Mouse (Mus musculus) CH12.LX (cell line): ENCODE results near the gene Plekha7. TPM values are rescaled to one million over a fixed set of nuclear protein-coding genes. Genes with fewer than 3 reads are reported as not detected.

Experiments used
- DNase-seq: peaks from one replicate; pipeline ENCODE4 v3.0.0-alpha.2; 2013; ENCODE audit errors: extremely low read depth
- H3K27ac ChIP-seq: 2 replicates; pipeline ENCODE4 v1.5.1; 2012; ENCODE audit warnings: low read depth, mild to moderate bottlenecking, control low read depth, moderate library complexity; ENCODE audit not compliant: insufficient read depth
- H3K27me3 ChIP-seq: replicated peaks from 2 replicates; pipeline ENCODE3; 2012; ENCODE audit warnings: inconsistent platforms
- H3K36me3 ChIP-seq, 2 experiments: replicated peaks in 1 of 2; 2 replicates each; pipeline versions ENCODE3 to v1.6.1; 2012; ENCODE audit warnings: inconsistent platforms in 1 of 2, low read length in 1 of 2, mild to moderate bottlenecking in 1 of 2, mixed read lengths in 1 of 2, moderate library complexity in 1 of 2; ENCODE audit not compliant: control insufficient read depth in 1 of 2, insufficient read depth in 1 of 2
- H3K4me1 ChIP-seq, 2 experiments: 2 replicates each; pipeline ENCODE4 v1.6.1; 2012; ENCODE audit warnings: inconsistent platforms in 1 of 2, moderate library complexity in 1 of 2; ENCODE audit not compliant: insufficient read depth in 2 of 2, control insufficient read depth in 1 of 2
- H3K4me2 ChIP-seq: 2 replicates; pipeline ENCODE4 v1.6.1; 2012; ENCODE audit warnings: low read depth, mild to moderate bottlenecking, control low read depth; ENCODE audit not compliant: poor library complexity, insufficient read depth, severe bottlenecking
- H3K4me3 ChIP-seq, 3 experiments: fragments of 150-350 bp in 1 of 3; sonication (generic) in 1 of 3; replicated peaks in 1 of 3; 2 replicates each; pipeline versions ENCODE3 to v1.5.1; 2011 to 2012; ENCODE audit warnings: low read depth in 2 of 3, low read length in 2 of 3, mild to moderate bottlenecking in 2 of 3, moderate library complexity in 2 of 3, control low read depth in 1 of 3, improper control_type of control experiment in 1 of 3, inconsistent platforms in 1 of 3, mixed read lengths in 1 of 3; ENCODE audit not compliant: poor library complexity in 1 of 3
- H3K79me2 ChIP-seq: replicated peaks from 2 replicates; pipeline ENCODE4 v1.6.1; 2012; ENCODE audit warnings: mild to moderate bottlenecking, moderate library complexity; ENCODE audit not compliant: control insufficient read depth, poor library complexity, insufficient read depth, severe bottlenecking; ENCODE audit errors: extremely low read depth
- H3K9ac ChIP-seq: 2 replicates; pipeline ENCODE4 v1.6.1; 2012; ENCODE audit warnings: low read depth, mild to moderate bottlenecking, control low read depth, moderate library complexity; ENCODE audit not compliant: insufficient read depth
- H3K9me3 ChIP-seq: replicated peaks from 2 replicates; pipeline ENCODE3; 2012; ENCODE audit warnings: low read length, inconsistent platforms, mixed read lengths
- BHLHE40 ChIP-seq: IDR thresholded peaks from 2 replicates; pipeline ENCODE4 v1.6.1; 2011; ENCODE audit warnings: mild to moderate bottlenecking, low read depth, low read length, improper control_type of control experiment
- E2F4 ChIP-seq: IDR thresholded peaks from 2 replicates; pipeline ENCODE4 v1.6.1; 2011; ENCODE audit warnings: low read depth, low read length, improper control_type of control experiment; ENCODE audit not compliant: insufficient replicate concordance
- EP300 ChIP-seq: IDR thresholded peaks from 2 replicates; pipeline ENCODE4 v1.6.1; 2011; ENCODE audit warnings: low read length, improper control_type of control experiment
- ETS1 ChIP-seq: conservative IDR thresholded peaks from 2 replicates; pipeline ENCODE4 v1.6.1; 2012; ENCODE audit warnings: low read depth, mild to moderate bottlenecking, inconsistent platforms, low read length, improper control_type of control experiment, moderate library complexity
- GABPA ChIP-seq: IDR thresholded peaks from 2 replicates; pipeline ENCODE4 v1.6.1; 2012; ENCODE audit warnings: low read depth, low read length, improper control_type of control experiment, inconsistent platforms; ENCODE audit not compliant: insufficient replicate concordance
- IRF4 ChIP-seq: IDR thresholded peaks from 2 replicates; pipeline ENCODE4 v1.6.1; 2014; ENCODE audit warnings: low read depth, mild to moderate bottlenecking, inconsistent platforms, low read length, improper control_type of control experiment
- JUND ChIP-seq: conservative IDR thresholded peaks from 2 replicates; pipeline ENCODE4 v1.6.1; 2011; ENCODE audit warnings: low read depth, low read length, improper control_type of control experiment
- MAX ChIP-seq: IDR thresholded peaks from 2 replicates; pipeline ENCODE4 v1.6.1; 2011; ENCODE audit warnings: low read length, improper control_type of control experiment
- MAZ ChIP-seq: IDR thresholded peaks from 2 replicates; pipeline ENCODE4 v1.6.1; 2012; ENCODE audit warnings: low read depth, mild to moderate bottlenecking, inconsistent platforms, low read length, improper control_type of control experiment, moderate library complexity
- MEF2A ChIP-seq: IDR thresholded peaks from 2 replicates; pipeline ENCODE4 v1.6.1; 2014; ENCODE audit warnings: low read depth, mild to moderate bottlenecking, inconsistent platforms, low read length, improper control_type of control experiment, borderline replicate concordance
- MXI1 ChIP-seq: IDR thresholded peaks from 2 replicates; pipeline ENCODE4 v1.6.1; 2011; ENCODE audit warnings: mild to moderate bottlenecking, low read depth, low read length, improper control_type of control experiment
- NELFE ChIP-seq: IDR thresholded peaks from 2 replicates; pipeline ENCODE4 v1.6.1; 2011; ENCODE audit warnings: low read depth, low read length, improper control_type of control experiment
- PAX5 ChIP-seq: IDR thresholded peaks from 2 replicates; pipeline ENCODE4 v1.6.1; 2012; ENCODE audit warnings: low read length, inconsistent platforms, mixed read lengths
- SIN3A ChIP-seq: IDR thresholded peaks from 2 replicates; pipeline ENCODE4 v1.6.1; 2012; ENCODE audit warnings: low read length, improper control_type of control experiment, inconsistent platforms
- SMC3 ChIP-seq: IDR thresholded peaks from 2 replicates; pipeline ENCODE4 v1.6.1; 2011; ENCODE audit warnings: low read depth, low read length, improper control_type of control experiment
- TBP ChIP-seq: conservative IDR thresholded peaks from 2 replicates; pipeline ENCODE4 v1.6.1; 2011; ENCODE audit warnings: low read depth, low read length, improper control_type of control experiment
- TCF12 ChIP-seq: IDR thresholded peaks from 2 replicates; pipeline ENCODE4 v1.6.1; 2014; ENCODE audit warnings: low read depth, mild to moderate bottlenecking, inconsistent platforms, low read length, improper control_type of control experiment
- ZC3H11A ChIP-seq: IDR thresholded peaks from 2 replicates; pipeline ENCODE4 v1.6.1; 2012; ENCODE audit warnings: low read depth, mild to moderate bottlenecking, inconsistent platforms, low read length, improper control_type of control experiment
- ZKSCAN1 ChIP-seq: IDR thresholded peaks from 2 replicates; pipeline ENCODE4 v1.6.1; 2012; ENCODE audit warnings: low read depth, inconsistent platforms, low read length, improper control_type of control experiment, borderline replicate concordance
- ZMIZ1 ChIP-seq: IDR thresholded peaks from 2 replicates; pipeline ENCODE4 v1.6.1; 2012; ENCODE audit warnings: low read depth, mild to moderate bottlenecking, inconsistent platforms, low read length, improper control_type of control experiment
- ZNF384 ChIP-seq: IDR thresholded peaks from 2 replicates; pipeline ENCODE4 v1.6.1; 2012; ENCODE audit warnings: low read depth, low read length, improper control_type of control experiment, inconsistent platforms
- dilution Hi-C: fragments of 300-500 bp; cut with MboI; formaldehyde crosslinking; loops from 2 replicates; pipeline ENCODE4 v1.14.3; 2020; ENCODE audit warnings: low sequenced_read_pairs; ENCODE audit not compliant: extremely low pct_unique_long_range_greater_than_20kb, extremely low pct_ligation_motif_present
- in situ Hi-C: fragments of 300-500 bp; cut with MboI; formaldehyde crosslinking; loops from 3 replicates; pipeline ENCODE4 v1.14.3; 2019; ENCODE audit warnings: low sequenced_read_pairs, low pct_ligation_motif_present, low pct_unique_long_range_greater_than_20kb, mixed read lengths
- polyA plus RNA-seq: library from polyadenylated mRNA; unstranded; fragments of >175 nt; gene quantifications from 2 replicates; pipeline ENCODE4 v1.2.1, GENCODE M21; 2012; ENCODE audit warnings: low read depth; ENCODE audit not compliant: insufficient read length
- total RNA-seq, 2 experiments: library from RNA; depleted of rRNA; stranded (reverse); fragments of 300-350 nt in 1 of 2; fragments of >200 nt in 1 of 2; gene quantifications; 2 replicates each; pipeline ENCODE4 v1.2.3; 2012 to 2014

The Plekha7 gene
- total and polyA plus RNA-seq, 3 experiments = 0.59 to 1.5 (median 1.0) TPM

- H3K4me1 ChIP-seq = peaks cover 0 to 6% of the 10 kb centered on the region in 2 experiments; a peak in 1 of 4 replicates
- no peaks in the 10 kb centered on the region for H3K27me3 ChIP-seq
- no peaks in the 10 kb centered on the region for H3K36me3 ChIP-seq
- DNase-seq = no peak
- H3K4me2 ChIP-seq = no peak overlapping the region
- H3K27ac ChIP-seq = no peak overlapping the region
- peaks cover 2% of the 10 kb centered on the region for H3K9me3 ChIP-seq
- in situ Hi-C loops (no loop called here), dilution Hi-C loops (no loop called here)
- H3K4me3 ChIP-seq = no peak overlapping the region
- TF ChIP-seq JUND = no peak
- no peak for TF ChIP-seq ZKSCAN1
- no peak for TF ChIP-seq MXI1
- no peak for TF ChIP-seq SMC3
- no peak for TF ChIP-seq NELFE
- TF ChIP-seq BHLHE40 = no peak
- no peak for TF ChIP-seq E2F4
- TF ChIP-seq EP300 = no peak
- no peak for TF ChIP-seq IRF4
- TF ChIP-seq PAX5 = no peak
- no peak for TF ChIP-seq MAZ
- TF ChIP-seq MEF2A = no peak
- no peak for TF ChIP-seq SIN3A
- no peak for TF ChIP-seq ZMIZ1
- no peak for TF ChIP-seq ZC3H11A
- no peak for TF ChIP-seq MAX
- no peak for TF ChIP-seq TBP
- TF ChIP-seq TCF12 = no peak
- TF ChIP-seq ETS1 = no peak
- no peaks in the 10 kb centered on the region for H3K79me2 ChIP-seq
- H3K9ac ChIP-seq = no peak overlapping the region
Observed at GRCm38 (mm10) chr7:116221883-116222282, 86.3 kb downstream of the Plekha7 start.

DNA sequence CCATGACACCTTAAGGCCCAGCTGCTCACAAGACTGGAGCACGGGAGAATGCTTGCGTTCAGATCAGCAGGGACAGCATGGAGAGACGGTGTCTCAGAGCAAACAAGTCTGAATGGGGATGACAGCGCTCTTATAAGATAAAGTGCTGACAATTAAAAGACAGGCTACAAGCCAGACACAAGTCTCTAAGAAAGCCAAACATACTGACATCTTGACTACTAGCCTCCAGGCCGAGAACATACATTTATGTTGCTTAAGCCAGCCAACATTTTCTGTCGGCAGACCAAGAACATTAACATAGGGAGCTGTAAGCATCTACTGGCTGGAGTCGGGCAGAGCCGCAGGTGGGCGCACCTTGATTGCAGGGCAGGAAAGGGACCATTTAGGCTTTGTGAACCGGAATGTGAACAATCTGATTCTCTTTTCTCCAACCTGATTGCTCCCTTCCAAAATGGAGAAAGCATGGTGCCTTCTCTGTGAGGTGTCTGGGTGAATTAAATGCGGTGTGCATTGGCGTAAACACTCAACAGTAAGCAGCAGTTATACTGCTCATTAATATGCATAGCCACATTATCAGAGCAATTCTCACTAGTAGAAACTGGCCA, 88.0 kb downstream of the Plekha7 start:
- Histone ChIP-seq H3K27me3 (no peaks in the 10 kb centered on the region), H3K36me3 (no peaks in the 10 kb centered on the region), H3K4me3 (no peak overlapping the region), H3K9me3 (peaks cover 8% of the 10 kb centered on the region), H3K4me2 (no peak overlapping the region), H3K79me2 (no peaks in the 10 kb centered on the region), H3K9ac (no peak overlapping the region)
- in situ Hi-C loops (no loop called here), dilution Hi-C loops (no loop called here)
- no peak for DNase-seq
- TF ChIP-seq TBP (no peak), GABPA (no peak), E2F4 (no peak), ZNF384 (no peak), JUND (no peak)
- TF ChIP-seq, all 38 proteins: peak for 0
- H3K4me1 ChIP-seq = peaks cover 0 to 6% of the 10 kb centered on the region in 2 experiments; a peak in 1 of 4 replicates
- H3K27ac ChIP-seq = no peak overlapping the region
